Mouse (Mus musculus): Measurements from ENCODE around the gene C130050O18Rik. TPM values are rescaled to one million over a fixed set of nuclear protein-coding genes. Genes with fewer than 3 reads are reported as not detected.

The C130050O18Rik gene
- polyA plus RNA-seq, 1 experiment, result 8.1 TPM

DNA sequence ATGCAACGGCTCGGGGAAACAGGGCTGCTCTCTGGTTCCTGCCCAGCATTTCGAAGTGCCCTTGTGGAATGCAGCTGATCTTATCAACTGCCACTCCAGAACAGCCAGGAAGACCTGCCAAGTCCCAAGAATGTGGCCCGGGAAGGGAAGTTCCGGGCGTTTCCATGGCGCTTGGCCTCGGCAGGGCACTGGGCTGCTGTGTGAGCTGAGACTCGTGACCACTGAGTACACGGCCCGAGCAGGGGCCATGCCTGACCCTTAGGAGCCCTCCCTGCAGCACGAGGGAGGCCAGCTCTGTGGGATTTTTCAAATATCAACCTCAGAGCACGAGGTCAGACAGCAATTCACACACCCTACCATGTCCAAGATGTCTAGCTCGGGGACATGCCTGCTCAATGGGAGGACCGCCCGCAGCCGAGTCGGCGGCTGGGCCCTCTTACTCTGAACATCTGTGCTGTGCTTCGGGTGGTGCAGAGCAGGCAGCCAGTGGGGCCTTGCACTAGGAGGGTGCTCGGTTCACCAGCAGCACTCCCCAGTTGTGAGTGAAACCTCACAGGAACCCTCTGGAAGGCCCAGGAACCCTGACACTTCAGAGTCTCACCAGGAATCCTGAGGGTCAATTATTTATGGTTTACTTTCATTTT lies 26.0 kb upstream of the C130050O18Rik start:
- Histone ChIP-seq H3K27me3 (ENCODE audit: control insufficient read depth, insufficient read depth, low read length) (no peaks in the 10 kb centered on the region), H3K36me3 (ENCODE audit: control insufficient read depth, insufficient read depth, low read length) (no peaks in the 10 kb centered on the region; the same call in 1 of the 2 replicates), H3K4me3 (ENCODE audit: extremely low read depth, insufficient read depth, insufficient read length) (no peak overlapping the region), H3K27ac (ENCODE audit: insufficient read depth, low read length) (peak overlapping the region; percentile 72), H3K4me1 (ENCODE audit: control insufficient read depth, insufficient read depth, insufficient read length) (peaks cover 29% of the 10 kb centered on the region; the same call in 1 of the 2 replicates)
- DNase-seq (ENCODE audit: low read depth in 1 of 2, low spot score in 2 of 2), result no peak
- 29% methylated on average over 21 of the region's 21 CpGs for WGBS
- TF ChIP-seq POLR2A (IDR thresholded peaks at IDR 0.05; ENCODE audit: low read depth, low read length), result no peak
- no peak for TF ChIP-seq CTCF (IDR thresholded peaks at IDR 0.05; ENCODE audit: extremely low read depth, insufficient read depth, insufficient read length, insufficient replicate concordance)

DNA sequence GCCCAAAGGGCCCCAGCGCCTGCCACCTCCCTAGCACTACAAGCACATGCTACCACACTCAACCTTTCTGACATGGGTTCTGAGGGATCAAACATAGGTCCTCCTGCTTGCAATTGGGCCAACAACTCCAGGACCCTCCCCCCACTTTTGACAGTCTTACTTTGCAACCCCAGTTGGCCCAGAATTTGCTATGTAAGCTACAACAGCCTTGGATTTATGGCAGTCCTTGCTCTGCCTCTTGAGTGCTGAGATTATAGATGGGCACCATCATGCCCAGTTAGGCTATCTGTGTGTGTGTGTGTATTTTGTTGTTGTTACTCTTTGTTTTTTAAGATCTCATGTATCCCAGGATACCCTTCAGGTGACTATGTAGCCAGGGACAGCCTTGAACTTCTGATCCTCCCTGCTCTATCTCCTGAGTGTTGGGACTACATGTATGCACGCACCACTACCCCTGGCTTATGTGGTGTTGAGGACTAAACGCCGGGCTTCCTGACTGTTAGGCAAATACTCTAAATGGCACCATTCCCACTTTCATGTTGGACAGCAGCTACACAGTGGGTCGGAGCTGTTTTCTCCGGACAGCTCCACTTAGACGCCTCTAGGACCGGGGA lies 25.2 kb upstream of the C130050O18Rik start:
- peak overlapping the region; percentile 72 for H3K27ac ChIP-seq (ENCODE audit: insufficient read depth, low read length)
- peaks cover 34% of the 10 kb centered on the region; the same call in 1 of the 2 replicates for H3K4me1 ChIP-seq (ENCODE audit: control insufficient read depth, insufficient read depth, insufficient read length)
- TF ChIP-seq POLR2A (IDR thresholded peaks at IDR 0.05; ENCODE audit: low read depth, low read length) (no peak), CTCF (IDR thresholded peaks at IDR 0.05; ENCODE audit: extremely low read depth, insufficient read depth, insufficient read length, insufficient replicate concordance) (no peak)
- no peaks in the 10 kb centered on the region for H3K27me3 ChIP-seq (ENCODE audit: control insufficient read depth, insufficient read depth, low read length)
- no peak for DNase-seq (ENCODE audit: low read depth in 1 of 2, low spot score in 2 of 2)
- no peaks in the 10 kb centered on the region; the same call in 1 of the 2 replicates for H3K36me3 ChIP-seq (ENCODE audit: control insufficient read depth, insufficient read depth, low read length)
- WGBS, result 14% methylated on average over 8 of the region's 8 CpGs
- peak overlapping the region; percentile 65; the same call in 1 of the 2 replicates for H3K4me3 ChIP-seq (ENCODE audit: extremely low read depth, insufficient read depth, insufficient read length)

DNA sequence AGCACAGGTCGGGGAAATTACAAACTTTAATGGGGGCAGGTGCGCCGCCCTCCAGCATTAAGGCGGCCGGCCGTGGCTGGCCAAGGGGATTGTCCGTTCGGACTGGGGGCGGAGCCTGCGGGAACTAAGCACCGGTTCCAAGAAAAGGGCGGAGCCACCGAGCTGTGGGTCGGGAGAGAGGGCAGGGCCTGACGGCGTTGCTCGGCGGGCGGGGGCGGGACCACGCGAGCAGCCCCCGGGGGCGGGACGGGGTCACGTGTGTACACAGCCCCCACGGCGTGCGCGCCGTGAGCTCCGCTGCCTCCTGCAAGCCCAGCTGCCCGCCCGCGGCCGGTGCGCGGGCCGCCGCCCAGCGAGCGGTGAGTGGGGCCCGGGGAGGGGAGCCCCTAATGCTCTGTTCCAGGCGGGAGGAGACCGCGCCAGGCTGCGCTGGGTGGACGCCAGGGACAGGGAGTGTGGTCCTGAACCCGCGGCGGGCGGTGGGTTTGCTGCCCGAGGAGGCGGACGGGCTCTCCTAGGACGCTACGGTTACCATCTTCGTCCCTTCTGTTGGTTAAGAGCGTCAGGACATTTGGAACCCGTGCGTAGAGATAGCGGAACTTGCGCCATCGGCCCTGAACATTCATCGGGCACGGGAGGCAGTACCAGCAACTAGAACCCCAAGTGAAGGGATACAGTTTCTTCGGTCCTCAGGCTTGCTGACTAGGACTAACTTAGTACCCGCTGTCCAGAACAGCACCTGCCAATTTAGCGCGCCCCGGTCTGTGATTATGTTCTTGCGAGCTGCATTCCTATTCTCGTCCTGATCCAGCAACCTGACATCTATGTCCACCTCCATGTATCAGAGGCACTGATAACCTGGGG lies 24.5 kb upstream of the C130050O18Rik start:
- Histone ChIP-seq H3K4me1 (ENCODE audit: control insufficient read depth, insufficient read depth, insufficient read length) (peaks cover 34% of the 10 kb centered on the region; the same call in 1 of the 2 replicates), H3K36me3 (ENCODE audit: control insufficient read depth, insufficient read depth, low read length) (peaks cover 2% of the 10 kb centered on the region; the same call in 1 of the 2 replicates), H3K4me3 (ENCODE audit: extremely low read depth, insufficient read depth, insufficient read length) (peak overlapping the region; percentile 65), H3K27ac (ENCODE audit: insufficient read depth, low read length) (peak overlapping the region; percentile 81), H3K27me3 (ENCODE audit: control insufficient read depth, insufficient read depth, low read length) (no peaks in the 10 kb centered on the region)
- TF ChIP-seq POLR2A (IDR thresholded peaks at IDR 0.05; ENCODE audit: low read depth, low read length), result peak; percentile 54
- no peak for TF ChIP-seq CTCF (IDR thresholded peaks at IDR 0.05; ENCODE audit: extremely low read depth, insufficient read depth, insufficient read length, insufficient replicate concordance)
- peak in 1 of 2 experiments; percentile 86 for DNase-seq (ENCODE audit: low read depth in 1 of 2, low spot score in 2 of 2)
- WGBS, result 2% methylated on average over 72 of the region's 73 CpGs

DNA sequence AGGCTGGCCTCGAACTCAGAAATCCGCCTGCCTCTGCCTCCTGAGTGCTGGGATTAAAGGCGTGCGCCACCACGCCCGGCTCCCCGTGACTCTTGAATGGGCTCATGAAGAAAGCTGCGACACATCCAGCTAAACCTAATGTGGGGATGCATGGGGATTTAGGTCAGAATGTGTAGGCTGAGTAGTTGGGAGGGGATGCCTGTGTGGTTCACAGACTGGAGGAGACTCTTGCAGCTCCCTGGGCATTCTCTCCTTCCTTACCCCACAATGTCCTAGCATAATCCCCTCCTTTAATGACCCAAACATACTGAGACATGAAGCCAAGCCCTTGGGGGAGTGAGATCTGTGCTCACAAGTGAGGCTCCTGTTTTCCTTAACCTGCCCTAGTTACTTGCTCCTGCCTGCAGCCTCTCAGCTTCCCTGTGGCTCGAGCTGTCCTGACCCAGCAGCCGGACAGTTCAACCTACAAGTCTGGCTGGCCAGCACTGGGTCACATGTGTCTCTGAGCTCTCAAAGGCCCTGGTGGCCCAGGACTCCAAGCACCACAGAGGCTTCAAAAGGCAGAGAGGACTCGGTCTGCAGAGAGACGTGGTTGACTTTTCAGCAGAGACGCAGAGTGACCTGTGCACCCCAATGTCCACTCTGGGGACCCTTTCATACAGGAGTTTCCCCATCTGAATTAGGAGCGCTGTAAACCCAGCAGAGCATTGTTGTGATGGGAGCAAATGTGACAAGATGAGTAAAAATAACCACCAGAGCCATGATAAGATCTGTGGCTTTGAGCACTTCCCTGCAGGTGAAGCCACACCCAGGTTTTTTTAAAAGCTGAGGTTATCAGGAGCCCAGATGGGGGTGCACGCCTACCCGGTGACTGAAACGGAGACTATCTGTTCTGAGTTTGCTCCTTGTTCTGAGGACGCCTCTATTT lies 23.2 kb upstream of the C130050O18Rik start:
- peak; percentile 58 to 72 for DNase-seq (ENCODE audit: low read depth in 1 of 2, low spot score in 2 of 2)
- Histone ChIP-seq H3K4me3 (ENCODE audit: extremely low read depth, insufficient read depth, insufficient read length) (peak overlapping the region; percentile 58), H3K27me3 (ENCODE audit: control insufficient read depth, insufficient read depth, low read length) (no peaks in the 10 kb centered on the region), H3K27ac (ENCODE audit: insufficient read depth, low read length) (peak overlapping the region; percentile 84), H3K4me1 (ENCODE audit: control insufficient read depth, insufficient read depth, insufficient read length) (peaks cover 40% of the 10 kb centered on the region; the same call in 1 of the 2 replicates), H3K36me3 (ENCODE audit: control insufficient read depth, insufficient read depth, low read length) (peaks cover 3% of the 10 kb centered on the region; the same call in 1 of the 2 replicates)
- WGBS, result 28% methylated on average over 18 of the region's 18 CpGs
- TF ChIP-seq CTCF (IDR thresholded peaks at IDR 0.05; ENCODE audit: extremely low read depth, insufficient read depth, insufficient read length, insufficient replicate concordance) (no peak), POLR2A (IDR thresholded peaks at IDR 0.05; ENCODE audit: low read depth, low read length) (peak; percentile 27)

DNA sequence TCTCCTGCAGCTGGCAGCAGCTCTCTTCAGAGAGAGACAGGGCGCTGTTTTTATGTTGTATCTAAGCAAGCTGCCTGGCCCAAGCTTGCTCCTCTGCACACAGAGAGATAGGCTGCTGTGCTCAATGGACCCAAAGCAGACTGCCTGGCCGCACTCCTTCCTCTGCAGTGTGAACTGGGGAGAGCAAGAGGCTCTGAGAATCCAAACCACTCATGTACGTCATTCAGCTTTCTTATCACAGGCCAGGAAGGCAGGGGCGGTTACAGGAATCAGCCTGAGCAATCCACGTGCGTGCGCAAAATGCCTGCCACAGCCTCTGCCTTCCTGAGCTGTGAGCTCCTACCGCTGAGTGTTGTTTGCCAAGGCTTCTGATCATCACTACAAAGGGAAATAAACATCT lies 22.3 kb upstream of the C130050O18Rik start:
- Histone ChIP-seq H3K4me1 (ENCODE audit: control insufficient read depth, insufficient read depth, insufficient read length) (peaks cover 38% of the 10 kb centered on the region; the same call in 1 of the 2 replicates), H3K36me3 (ENCODE audit: control insufficient read depth, insufficient read depth, low read length) (peaks cover 3% of the 10 kb centered on the region; the same call in 1 of the 2 replicates), H3K27ac (ENCODE audit: insufficient read depth, low read length) (peak overlapping the region; percentile 84), H3K4me3 (ENCODE audit: extremely low read depth, insufficient read depth, insufficient read length) (peak overlapping the region; percentile 58; the same call in 1 of the 2 replicates), H3K27me3 (ENCODE audit: control insufficient read depth, insufficient read depth, low read length) (no peaks in the 10 kb centered on the region)
- WGBS, result 8% methylated on average over 8 of the region's 8 CpGs
- peak; percentile 44 to 65 for DNase-seq (ENCODE audit: low read depth in 1 of 2, low spot score in 2 of 2)
- no peak for TF ChIP-seq CTCF (IDR thresholded peaks at IDR 0.05; ENCODE audit: extremely low read depth, insufficient read depth, insufficient read length, insufficient replicate concordance)
- TF ChIP-seq POLR2A (IDR thresholded peaks at IDR 0.05; ENCODE audit: low read depth, low read length), result peak; percentile 45; the same call in 1 of the 2 replicates
